Mouse (Mus musculus): ENCODE measurements at regions not wholly inside any gene's neighbourhood (a gene's known extent, or its start where the extent isn't known, plus 50 kb on each side); places are given as distances from the start of the nearest gene placed in this dataset.

DNA sequence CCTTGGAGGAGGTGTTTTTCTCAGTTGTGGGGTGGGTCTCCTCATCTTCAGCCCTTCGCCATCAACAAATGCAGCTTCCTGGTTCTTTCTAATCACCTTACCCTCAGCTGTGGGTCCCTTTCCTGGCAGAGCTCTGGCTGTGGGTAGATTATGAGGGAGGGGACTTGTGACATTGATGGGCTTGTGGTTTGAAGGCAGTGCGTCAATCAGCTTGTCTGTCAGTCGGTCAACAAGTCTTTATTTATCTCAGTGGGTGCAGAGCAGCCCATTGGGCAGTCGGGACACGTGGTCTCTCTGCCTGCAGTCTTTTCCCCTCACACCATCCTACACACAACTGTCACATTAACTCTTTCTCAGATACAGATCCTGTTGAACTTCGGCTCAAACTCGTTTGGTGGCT is 125.2 kb downstream of the 4930564D02Rik start:
- Histone ChIP-seq H3K4me3 (ENCODE audit: control insufficient read depth, insufficient read depth, low read length) (no peak overlapping the region), H3K27ac (ENCODE audit: control insufficient read depth, insufficient read depth, low read length) (no peak overlapping the region), H3K27me3 (ENCODE audit: control insufficient read depth, insufficient read depth, low read length) (no peaks in the 10 kb centered on the region), H3K4me1 (replicated peaks; ENCODE audit: control insufficient read depth, insufficient read depth, low read length) (no peaks in the 10 kb centered on the region), H3K36me3 (ENCODE audit: control insufficient read depth, insufficient read depth, low read length) (no peaks in the 10 kb centered on the region)
- DNase-seq = no peak
- WGBS = 8% methylated on average over 7 of the region's 7 CpGs
- TF ChIP-seq CTCF (IDR thresholded peaks at IDR 0.05; ENCODE audit: borderline replicate concordance, control insufficient read depth, extremely low read depth, insufficient read depth, low read length, poor library complexity) = no peak
- no peak for TF ChIP-seq POLR2A (IDR thresholded peaks at IDR 0.05; ENCODE audit: control insufficient read depth, extremely low read depth, insufficient read depth, low read length, poor library complexity)

DNA sequence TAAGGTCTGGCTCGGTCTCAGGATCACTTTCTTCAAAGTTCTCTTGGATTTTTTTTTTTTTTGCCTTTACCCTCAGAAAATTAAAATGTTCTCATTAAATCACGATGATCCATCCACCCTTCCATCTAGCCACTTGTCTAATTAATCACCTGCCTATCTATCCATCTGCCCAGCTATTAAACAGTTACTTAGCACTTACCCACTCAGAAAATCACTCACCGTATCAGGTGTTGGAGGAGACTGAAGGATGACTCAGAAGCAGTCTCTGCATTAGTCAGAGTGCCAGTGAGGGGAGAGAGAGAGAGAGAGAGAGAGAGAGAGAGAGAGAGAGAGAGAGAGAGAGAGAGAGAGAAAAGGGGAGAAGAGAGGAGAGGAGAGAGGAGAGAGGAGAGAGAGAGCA is 134.1 kb downstream of the 4930564D02Rik start:
- Histone ChIP-seq H3K27ac (ENCODE audit: control insufficient read depth, insufficient read depth, low read length) (no peak overlapping the region), H3K36me3 (ENCODE audit: control insufficient read depth, insufficient read depth, low read length) (no peaks in the 10 kb centered on the region), H3K27me3 (ENCODE audit: control insufficient read depth, insufficient read depth, low read length) (no peaks in the 10 kb centered on the region), H3K4me1 (replicated peaks; ENCODE audit: control insufficient read depth, insufficient read depth, low read length) (no peaks in the 10 kb centered on the region), H3K4me3 (ENCODE audit: control insufficient read depth, insufficient read depth, low read length) (no peak overlapping the region)
- no peak for DNase-seq
- 96% methylated on average over 3 of the region's 3 CpGs for WGBS
- no peak for TF ChIP-seq POLR2A (IDR thresholded peaks at IDR 0.05; ENCODE audit: control insufficient read depth, extremely low read depth, insufficient read depth, low read length, poor library complexity)
- no peak for TF ChIP-seq CTCF (IDR thresholded peaks at IDR 0.05; ENCODE audit: borderline replicate concordance, control insufficient read depth, extremely low read depth, insufficient read depth, low read length, poor library complexity)

DNA sequence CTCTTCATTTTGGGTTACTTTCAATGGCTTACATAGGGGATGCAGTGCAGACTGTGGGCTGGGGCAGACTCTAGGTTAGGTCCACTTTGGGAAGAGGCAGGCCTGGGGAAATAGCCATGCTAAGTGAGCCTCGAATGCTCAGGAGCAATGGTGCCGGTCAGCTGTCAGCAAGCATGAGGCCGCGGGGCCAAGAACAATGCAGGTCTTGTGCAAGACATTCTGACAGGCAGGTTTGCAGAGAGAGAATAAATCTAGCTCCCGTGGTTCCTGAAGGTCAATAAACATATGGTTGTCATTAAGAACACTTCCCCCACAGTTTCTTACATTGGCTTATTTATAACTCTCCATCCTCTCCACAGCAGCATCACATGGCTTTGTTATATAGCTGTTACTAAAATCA is 142.5 kb downstream of the 4930564D02Rik start:
- Histone ChIP-seq H3K27ac (ENCODE audit: control insufficient read depth, insufficient read depth, low read length) (no peak overlapping the region), H3K4me1 (replicated peaks; ENCODE audit: control insufficient read depth, insufficient read depth, low read length) (no peaks in the 10 kb centered on the region), H3K27me3 (ENCODE audit: control insufficient read depth, insufficient read depth, low read length) (no peaks in the 10 kb centered on the region), H3K36me3 (ENCODE audit: control insufficient read depth, insufficient read depth, low read length) (no peaks in the 10 kb centered on the region), H3K4me3 (ENCODE audit: control insufficient read depth, insufficient read depth, low read length) (no peak overlapping the region)
- no peak for DNase-seq
- 72% methylated on average over 5 of the region's 5 CpGs for WGBS
- no peak for TF ChIP-seq CTCF (IDR thresholded peaks at IDR 0.05; ENCODE audit: borderline replicate concordance, control insufficient read depth, extremely low read depth, insufficient read depth, low read length, poor library complexity)
- no peak for TF ChIP-seq POLR2A (IDR thresholded peaks at IDR 0.05; ENCODE audit: control insufficient read depth, extremely low read depth, insufficient read depth, low read length, poor library complexity)

DNA sequence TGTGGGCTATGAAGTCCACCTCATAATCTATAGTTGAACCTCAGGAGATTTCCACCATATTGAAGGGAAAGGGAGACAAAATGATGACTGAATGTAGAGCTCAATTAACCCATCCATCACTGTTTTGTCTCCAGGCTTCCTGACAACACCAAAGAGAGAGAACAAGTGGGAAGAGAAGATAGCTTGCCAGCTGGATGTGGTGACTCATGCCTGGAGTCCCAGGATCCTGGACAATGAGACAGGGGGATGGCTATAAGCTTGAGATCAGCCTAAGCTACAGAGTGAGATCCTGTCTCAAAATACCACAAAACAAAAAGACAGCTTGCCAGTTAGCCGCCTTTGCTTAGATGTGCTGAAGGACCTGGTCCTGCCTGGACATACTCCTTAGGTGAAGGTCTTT is 144.4 kb downstream of the 4930564D02Rik start:
- TF ChIP-seq POLR2A (IDR thresholded peaks at IDR 0.05; ENCODE audit: control insufficient read depth, extremely low read depth, insufficient read depth, low read length, poor library complexity) = no peak
- WGBS = 100% methylated on average over 1 of the region's 1 CpGs
- H3K4me3 ChIP-seq (ENCODE audit: control insufficient read depth, insufficient read depth, low read length) = no peak overlapping the region
- no peak for DNase-seq
- no peaks in the 10 kb centered on the region for H3K36me3 ChIP-seq (ENCODE audit: control insufficient read depth, insufficient read depth, low read length)
- no peaks in the 10 kb centered on the region for H3K27me3 ChIP-seq (ENCODE audit: control insufficient read depth, insufficient read depth, low read length)
- H3K4me1 ChIP-seq (replicated peaks; ENCODE audit: control insufficient read depth, insufficient read depth, low read length) = no peaks in the 10 kb centered on the region
- H3K27ac ChIP-seq (ENCODE audit: control insufficient read depth, insufficient read depth, low read length) = no peak overlapping the region

DNA sequence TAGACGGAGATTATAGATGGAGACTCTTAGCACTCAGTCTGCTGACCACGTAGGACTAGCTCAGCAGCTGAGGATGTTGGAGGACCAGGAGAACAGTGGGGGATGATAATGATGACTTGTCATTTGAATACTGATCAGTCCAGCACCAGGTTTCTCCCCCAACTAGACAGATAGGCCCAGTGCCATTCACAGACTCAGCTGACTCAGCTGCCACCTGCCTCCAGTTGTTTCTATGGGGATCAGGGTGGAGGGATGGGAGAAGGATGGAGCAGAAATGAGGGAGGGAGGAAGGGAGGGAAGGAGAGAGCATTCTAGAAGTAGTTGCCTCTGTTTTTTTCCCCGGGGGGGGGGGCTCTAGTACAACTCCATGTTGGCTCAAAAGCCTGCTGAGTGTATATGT is 145.1 kb downstream of the 4930564D02Rik start:
- H3K4me1 ChIP-seq (replicated peaks; ENCODE audit: control insufficient read depth, insufficient read depth, low read length) = no peaks in the 10 kb centered on the region
- WGBS = 76% methylated on average over 3 of the region's 3 CpGs
- H3K27ac ChIP-seq (ENCODE audit: control insufficient read depth, insufficient read depth, low read length) = no peak overlapping the region
- no peaks in the 10 kb centered on the region for H3K36me3 ChIP-seq (ENCODE audit: control insufficient read depth, insufficient read depth, low read length)
- H3K27me3 ChIP-seq (ENCODE audit: control insufficient read depth, insufficient read depth, low read length) = no peaks in the 10 kb centered on the region
- no peak for TF ChIP-seq CTCF (IDR thresholded peaks at IDR 0.05; ENCODE audit: borderline replicate concordance, control insufficient read depth, extremely low read depth, insufficient read depth, low read length, poor library complexity)
- TF ChIP-seq POLR2A (IDR thresholded peaks at IDR 0.05; ENCODE audit: control insufficient read depth, extremely low read depth, insufficient read depth, low read length, poor library complexity) = no peak
- no peak for DNase-seq
- H3K4me3 ChIP-seq (ENCODE audit: control insufficient read depth, insufficient read depth, low read length) = no peak overlapping the region

DNA sequence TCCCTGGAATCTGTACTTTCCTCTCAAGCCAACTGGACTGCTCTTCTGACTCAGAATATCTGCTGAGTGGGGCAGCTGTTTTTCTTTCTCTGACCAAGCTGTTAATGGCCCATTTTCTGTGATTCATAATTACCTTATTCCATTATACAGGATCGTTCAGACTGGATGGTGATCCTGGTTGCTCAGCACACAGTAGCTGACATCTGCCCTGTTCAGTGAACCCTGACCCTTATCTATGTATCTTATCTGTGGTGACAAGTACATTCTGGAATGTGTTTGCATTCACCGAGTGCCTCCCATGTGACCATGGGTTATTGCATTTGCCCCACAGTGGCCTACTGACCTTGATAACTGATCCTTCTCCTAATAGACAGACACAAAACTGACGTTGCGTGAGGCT is 148.2 kb downstream of the 4930564D02Rik start:
- no peak for TF ChIP-seq CTCF (IDR thresholded peaks at IDR 0.05; ENCODE audit: borderline replicate concordance, control insufficient read depth, extremely low read depth, insufficient read depth, low read length, poor library complexity)
- no peak for TF ChIP-seq POLR2A (IDR thresholded peaks at IDR 0.05; ENCODE audit: control insufficient read depth, extremely low read depth, insufficient read depth, low read length, poor library complexity)
- H3K4me3 ChIP-seq (ENCODE audit: control insufficient read depth, insufficient read depth, low read length) = no peak overlapping the region
- no peak for DNase-seq
- WGBS = 80% methylated on average over 4 of the region's 4 CpGs
- no peaks in the 10 kb centered on the region for H3K36me3 ChIP-seq (ENCODE audit: control insufficient read depth, insufficient read depth, low read length)
- no peaks in the 10 kb centered on the region for H3K27me3 ChIP-seq (ENCODE audit: control insufficient read depth, insufficient read depth, low read length)
- H3K27ac ChIP-seq (ENCODE audit: control insufficient read depth, insufficient read depth, low read length) = no peak overlapping the region
- no peaks in the 10 kb centered on the region for H3K4me1 ChIP-seq (replicated peaks; ENCODE audit: control insufficient read depth, insufficient read depth, low read length)

DNA sequence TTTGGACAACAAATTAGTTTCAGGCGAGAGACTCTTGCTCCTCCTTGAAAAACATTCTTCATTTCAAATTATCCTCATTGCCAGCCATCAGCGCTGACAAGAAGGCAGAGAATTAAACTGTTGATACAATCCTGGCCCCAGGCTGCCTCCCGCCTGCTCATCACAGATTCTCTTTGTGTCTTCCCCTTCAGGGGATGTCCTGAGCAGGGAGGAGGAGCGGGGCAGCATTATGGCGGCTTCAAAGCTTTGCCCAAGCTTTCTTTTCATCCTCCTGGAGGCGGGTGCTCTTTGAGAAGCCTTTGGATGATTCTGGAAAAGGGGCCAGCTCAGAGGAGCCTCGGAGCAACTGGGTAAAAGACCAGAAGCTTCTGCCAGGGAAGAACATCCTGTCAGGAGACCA is 149.1 kb downstream of the 4930564D02Rik start:
- 81% methylated on average over 7 of the region's 7 CpGs for WGBS
- no peak for TF ChIP-seq POLR2A (IDR thresholded peaks at IDR 0.05; ENCODE audit: control insufficient read depth, extremely low read depth, insufficient read depth, low read length, poor library complexity)
- no peak for TF ChIP-seq CTCF (IDR thresholded peaks at IDR 0.05; ENCODE audit: borderline replicate concordance, control insufficient read depth, extremely low read depth, insufficient read depth, low read length, poor library complexity)
- Histone ChIP-seq H3K27me3 (ENCODE audit: control insufficient read depth, insufficient read depth, low read length) (no peaks in the 10 kb centered on the region), H3K4me1 (replicated peaks; ENCODE audit: control insufficient read depth, insufficient read depth, low read length) (no peaks in the 10 kb centered on the region), H3K36me3 (ENCODE audit: control insufficient read depth, insufficient read depth, low read length) (no peaks in the 10 kb centered on the region), H3K27ac (ENCODE audit: control insufficient read depth, insufficient read depth, low read length) (no peak overlapping the region), H3K4me3 (ENCODE audit: control insufficient read depth, insufficient read depth, low read length) (no peak overlapping the region)
- no peak for DNase-seq

All from thymus, adult 2 months (tissue).